Mouse (Mus musculus) kidney, adult 18-20 months (tissue): ENCODE measurements at regions not wholly inside any gene's neighbourhood (a gene's known extent, or its start where the extent isn't known, plus 50 kb on each side); places are given as distances from the start of the nearest gene placed in this dataset.
A peak's percentile ranks its signal among the peaks of the same experiment; 100 is the strongest.

Experiments used
- DNase-seq: peaks from one replicate; pipeline ENCODE4 v3.0.0; 2021

DNA sequence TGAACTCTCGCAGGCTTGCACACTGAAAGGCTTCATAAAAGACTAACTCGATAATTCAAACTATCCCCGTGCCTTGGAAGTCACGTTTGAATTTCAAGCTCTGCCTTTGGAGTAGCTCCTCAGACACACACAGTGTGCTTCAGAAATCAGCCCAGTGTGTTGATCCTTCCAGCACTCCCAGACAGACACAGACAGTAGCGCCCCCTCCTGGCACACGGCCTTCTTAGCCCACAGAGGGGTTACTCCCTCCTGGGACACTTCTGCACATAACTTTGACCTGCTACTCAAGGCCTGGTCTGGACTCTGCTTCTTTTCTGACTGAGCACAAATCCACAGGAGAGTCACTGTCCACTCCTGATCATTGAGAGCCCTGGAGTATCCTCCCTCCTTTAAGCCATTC, 182.3 kb upstream of the Spdye4c start:
- DNase-seq: peak; percentile 30

DNA sequence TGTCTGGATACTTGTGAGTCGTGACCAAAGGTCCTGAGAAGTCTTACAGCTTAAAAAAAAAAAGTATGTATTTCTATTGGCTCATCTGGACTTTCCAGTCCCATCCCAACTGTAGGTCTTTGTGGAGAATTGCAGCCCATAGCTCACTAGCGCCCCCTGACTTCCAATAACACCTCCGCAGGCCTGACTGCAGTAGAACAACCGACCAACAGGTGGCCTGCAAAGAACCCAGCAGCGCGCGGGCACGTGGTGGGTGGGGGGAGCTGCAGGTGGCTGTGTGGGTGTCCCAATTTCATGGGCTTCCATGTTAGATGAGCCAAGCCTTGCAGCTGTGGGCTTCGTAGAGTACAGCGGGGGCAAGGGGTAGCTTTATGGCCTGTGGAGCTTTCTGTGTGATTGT, 178.7 kb upstream of the Spdye4c start:
- DNase-seq: peak; percentile 59

DNA sequence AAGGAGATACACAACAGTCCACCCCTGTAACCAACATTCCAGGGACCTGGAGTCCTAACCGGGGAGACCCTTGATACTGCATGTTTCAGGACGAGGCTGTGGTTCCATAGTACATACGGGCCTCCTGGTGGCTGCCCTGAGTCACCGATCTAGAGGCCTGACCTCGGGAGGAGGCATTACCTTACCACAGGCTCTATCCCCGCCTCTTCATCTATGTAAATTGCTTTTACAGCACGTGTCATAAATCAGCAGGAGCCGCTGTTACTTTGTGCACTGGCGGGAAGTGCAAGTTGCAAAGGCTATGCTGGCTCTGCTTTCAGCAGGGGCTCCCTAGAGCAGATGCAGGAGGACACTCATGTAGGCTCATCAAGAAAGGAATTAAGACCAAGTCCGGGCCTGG, 178.0 kb upstream of the Spdye4c start:
- DNase-seq: no peak

DNA sequence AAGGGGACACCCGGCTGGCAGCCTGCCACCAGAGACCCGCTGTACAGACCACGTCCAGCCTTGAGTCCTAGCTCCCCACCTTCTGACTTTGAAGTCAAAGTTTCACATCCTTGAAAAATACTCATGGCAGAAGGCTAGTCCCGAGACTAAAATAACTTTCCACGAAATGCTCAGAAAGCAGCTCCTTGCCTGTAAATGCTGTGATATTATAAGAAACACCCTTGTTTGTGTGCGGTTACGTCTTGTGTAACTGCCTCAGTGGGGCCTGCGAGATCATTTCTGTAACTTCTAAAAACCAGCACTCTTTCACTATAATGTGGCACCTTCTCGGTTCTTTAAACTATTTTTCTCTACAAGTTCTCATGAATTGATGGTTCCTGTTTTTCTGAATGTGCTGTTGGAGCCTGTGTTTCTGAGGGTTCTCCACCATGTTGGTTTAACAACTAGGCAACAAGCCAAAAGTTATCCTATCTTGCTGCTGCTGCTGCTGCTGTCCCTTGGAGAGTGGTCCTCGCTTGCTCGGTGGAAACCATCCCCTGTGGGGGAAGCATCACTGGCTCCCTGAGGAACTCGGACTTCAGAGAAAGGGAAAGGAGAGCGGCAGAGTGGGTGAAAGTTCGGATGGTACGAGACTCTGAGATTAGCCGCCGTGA, 176.3 kb upstream of the Spdye4c start:
- DNase-seq: no peak

DNA sequence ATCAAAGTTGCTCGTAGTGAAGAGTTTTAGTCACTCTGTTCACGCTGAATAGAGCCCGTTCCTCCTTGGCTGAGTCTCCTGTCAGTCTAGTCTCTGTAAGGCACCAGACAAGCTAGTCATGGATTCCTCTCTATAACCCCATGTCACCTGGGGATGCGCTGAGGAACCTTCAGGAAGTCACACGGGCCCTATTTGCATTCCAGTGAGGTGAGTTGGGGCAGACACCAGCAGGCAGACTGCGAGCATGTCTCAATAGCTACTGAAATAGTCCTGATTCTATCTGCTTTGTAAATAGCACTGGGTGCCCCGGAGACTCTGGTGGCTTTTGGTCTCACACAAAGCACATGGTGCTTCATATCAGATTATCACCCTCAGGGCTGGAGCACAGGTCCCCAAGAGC, 174.6 kb upstream of the Spdye4c start:
- DNase-seq: no peak

DNA sequence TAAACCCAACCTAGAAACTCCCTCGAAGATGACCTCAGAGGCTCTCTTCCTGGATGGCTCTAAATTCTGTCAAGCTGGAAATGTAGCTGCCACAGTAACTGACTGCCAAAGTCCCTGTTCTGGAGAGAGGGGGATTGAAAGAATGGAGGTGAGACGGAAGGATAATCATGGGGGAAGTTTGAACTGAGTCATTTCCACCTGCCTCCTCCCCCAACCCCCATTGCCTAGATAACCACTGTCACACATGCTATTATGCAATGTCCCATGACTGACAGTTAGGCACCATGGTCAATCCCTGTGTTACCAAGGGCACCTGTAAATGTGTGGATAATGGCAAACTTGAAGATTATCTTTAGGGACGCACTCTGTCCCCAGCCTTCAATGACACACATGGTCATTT, 172.0 kb upstream of the Spdye4c start:
- DNase-seq: no peak

DNA sequence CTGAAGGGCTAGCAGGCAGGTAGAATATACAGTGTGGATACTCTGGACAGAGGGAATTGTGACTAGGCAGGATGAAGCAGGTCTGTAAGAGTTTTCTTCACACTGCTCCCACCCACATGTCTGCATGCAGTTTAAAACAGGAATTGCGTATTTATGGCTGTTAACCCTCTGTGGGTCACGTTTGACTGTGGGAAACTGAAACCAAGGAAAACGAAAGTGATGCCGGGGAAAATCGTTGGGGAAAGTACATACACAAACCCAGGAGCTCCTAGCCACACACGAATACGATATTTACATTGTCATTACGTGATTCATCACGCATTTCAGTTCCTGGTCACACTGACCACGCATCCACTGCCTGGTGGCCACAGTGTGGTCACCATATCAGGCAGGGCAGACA, 170.6 kb upstream of the Spdye4c start:
- no peak for DNase-seq

DNA sequence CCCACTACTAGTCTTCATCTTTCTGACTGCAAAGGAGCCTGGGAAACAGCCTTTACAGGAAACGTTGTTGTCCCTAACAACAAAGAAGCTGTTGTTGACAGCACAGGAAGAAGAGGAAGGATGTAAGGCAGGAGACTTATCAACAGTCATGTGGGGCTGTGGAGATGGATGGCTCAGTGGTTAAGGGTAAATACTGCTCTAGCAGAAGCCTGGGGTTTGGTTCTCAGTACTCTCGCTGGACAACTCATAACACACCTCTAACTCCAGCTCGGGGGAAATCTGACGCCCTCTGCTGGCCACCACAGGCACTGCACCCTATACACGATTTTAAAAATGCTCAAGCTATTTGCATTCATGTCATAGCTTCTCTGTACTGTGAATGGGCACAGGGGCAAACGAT, 168.3 kb upstream of the Spdye4c start:
- DNase-seq: no peak

DNA sequence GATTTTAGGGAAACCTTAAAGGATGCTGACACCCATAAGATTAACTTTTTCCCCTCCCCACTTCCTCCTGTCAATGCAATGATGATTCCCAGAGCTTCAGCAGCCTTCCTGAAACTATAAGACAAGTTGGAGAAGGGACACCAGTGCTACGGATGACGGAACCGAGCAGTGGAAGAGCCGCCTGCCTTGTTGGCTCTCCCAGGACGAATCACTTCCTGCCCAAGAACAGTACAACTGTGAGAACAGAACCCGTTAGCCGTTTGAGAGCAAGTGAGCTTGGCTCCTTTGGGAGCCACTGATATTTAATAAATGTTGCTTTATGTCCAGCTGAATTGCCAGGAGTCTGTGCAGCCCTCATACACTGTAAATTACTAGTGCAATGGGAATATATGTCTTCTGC, 166.8 kb upstream of the Spdye4c start:
- DNase-seq: no peak

DNA sequence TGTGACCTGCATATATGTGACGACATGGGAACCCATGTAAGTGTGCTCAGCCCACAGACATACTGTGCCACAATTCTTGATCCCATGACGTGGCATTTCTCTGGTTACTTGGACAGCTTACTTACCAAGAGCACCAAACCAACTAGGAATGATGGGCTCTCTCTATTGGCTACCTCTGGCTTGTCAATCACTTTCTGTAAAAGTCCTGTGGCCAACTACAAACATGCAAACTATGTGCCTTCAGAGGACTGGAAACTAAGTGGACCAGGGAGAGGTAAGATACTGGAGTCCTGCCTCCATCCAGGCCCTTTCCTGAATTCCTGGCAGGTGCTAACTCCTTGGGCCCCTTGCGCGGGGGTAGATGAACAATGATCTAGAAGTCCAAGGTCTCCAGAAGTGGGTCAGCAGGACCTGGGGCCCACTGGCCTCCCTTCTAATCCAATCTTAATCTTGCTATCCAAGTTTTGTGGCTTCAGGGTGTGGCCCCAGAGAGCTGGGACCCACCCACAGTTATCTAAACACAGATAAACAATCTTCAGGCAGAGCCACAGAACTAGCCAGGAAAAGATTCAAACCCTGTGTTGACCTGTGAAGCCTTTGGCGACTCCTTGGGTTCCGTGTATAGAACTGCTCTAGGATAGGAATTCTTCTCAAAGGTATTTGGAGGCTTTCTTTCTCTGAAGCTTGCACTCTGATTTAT, 163.7 kb upstream of the Spdye4c start:
- DNase-seq: no peak

DNA sequence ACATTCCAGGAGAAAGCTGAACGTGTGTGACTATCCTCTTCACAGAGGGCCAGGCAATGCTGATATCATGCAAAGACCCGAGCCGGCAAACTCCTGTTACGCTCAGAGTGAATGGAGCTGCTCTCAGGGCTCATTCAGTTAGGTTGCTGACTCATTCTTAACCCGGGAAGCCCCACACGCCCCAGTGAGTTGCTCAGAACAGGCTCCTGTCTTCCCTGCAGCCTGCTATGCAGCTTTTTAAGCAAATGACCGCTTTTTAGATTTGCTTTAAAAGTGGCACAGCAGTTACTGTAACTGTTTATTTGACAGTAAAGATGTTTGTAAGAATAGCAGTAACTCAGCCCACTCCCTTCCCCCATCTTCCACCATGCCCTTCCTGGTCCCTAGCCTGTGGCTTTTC, 162.9 kb upstream of the Spdye4c start:
- DNase-seq: no peak

DNA sequence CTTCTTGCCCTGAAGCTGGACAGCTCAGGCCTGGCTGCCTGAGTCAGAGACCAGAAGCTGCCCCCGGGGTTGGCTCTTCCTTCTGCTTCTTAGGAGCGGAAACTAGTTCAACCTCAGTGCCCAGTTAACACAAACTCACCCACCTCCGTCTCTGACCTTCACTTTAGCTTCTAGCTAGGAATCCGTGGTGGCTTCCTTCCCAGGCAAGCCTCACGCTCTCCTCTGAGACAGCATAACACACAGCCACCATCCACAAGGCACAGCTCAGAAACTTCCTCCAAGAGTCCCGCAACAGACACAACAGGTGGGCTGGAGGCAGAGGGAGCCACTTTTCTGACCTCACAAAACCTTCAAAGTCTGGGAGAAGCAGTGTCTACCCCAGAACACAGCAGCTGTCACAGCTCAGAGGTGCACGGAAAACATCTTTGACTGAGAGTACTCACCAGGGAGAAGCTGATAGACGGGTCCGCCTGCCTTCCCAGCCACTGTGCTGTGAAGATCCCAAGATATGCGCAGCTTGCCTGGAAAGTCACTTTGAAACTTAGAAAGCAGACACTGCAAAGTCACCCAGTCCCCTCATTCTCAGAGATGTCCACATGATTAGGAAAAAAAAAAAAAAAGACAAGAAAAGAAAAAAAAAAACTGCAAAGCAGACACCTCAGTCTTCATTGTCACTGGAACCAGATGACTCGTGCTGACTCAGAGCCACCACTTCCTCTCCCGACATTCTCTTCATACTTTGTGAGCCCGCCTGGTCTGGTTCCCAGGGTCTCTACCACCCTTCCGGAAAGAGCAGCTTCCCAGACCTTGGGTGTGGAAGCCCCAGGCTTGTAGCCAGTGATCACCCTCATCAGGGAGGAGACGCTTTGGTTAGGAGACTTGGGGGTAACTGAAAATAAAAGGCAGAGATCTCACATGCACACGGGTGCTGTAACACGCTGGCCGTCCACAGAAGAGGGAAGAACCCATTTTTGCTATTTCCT, 162.1 kb upstream of the Spdye4c start:
- peak; percentile 34 for DNase-seq

DNA sequence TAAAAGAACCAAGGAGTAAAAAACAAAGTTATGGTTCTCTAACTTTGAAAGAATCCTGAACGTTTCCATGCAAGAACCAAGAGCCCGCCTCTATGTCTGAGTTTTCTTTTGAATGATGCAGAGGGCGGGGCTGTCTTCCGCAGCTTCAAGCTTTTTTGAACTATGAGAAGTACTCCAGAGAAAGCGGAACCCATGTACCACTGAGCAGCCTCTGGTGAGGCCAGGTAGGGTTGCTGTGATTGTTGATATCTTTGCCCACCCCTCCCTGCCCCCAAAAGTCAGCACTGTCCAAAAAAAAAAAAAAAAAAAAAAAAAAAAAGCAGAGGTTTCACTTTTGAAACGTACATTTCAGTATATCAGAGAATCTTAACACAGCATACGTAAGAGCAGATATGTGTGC, 161.2 kb upstream of the Spdye4c start:
- DNase-seq: peak; percentile 10

DNA sequence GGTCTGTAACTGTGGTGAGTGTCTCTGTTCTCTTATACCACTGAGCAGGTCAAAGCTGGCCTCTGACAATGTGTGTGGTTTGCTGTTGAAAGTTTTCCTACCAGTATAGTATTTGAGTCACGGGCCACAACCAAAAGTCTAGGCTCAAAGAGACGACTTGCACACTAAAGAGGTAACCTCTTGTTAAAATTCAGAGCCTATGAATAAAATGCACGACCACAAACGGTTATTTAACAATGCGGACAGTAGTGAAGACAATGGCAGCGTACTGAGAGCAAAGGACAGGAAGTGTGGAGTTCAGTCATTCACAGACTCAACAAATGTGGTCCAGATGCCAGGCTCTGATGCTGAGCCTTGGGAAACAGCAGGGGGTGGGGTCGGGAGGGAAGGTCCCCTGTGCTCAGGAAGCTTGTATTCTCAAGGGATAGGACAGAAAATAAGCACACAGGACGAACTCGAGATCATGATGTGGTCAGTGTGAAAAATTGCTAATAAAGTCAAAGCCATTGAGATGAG, 160.2 kb upstream of the Spdye4c start:
- no peak for DNase-seq

DNA sequence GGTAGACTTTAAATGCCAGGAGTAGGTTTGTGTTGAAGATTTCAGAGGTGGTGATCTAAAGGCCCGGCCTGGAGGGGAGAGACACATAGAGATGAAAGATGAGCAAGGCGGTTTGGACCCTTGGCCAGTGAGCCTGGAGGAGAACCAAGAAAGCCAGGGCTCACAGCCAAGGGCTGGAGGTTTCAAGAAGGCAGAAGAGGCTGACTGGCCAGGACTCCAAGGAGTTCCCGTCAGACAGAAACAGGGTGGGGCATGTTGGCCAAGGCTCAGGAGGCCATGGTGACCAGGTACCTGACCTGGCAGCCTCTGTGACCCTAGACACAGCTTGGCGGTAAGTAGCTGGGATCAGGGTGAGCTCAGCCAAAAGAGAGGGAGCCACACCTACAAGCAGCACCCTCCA, 159.3 kb upstream of the Spdye4c start:
- DNase-seq: peak; percentile 11

DNA sequence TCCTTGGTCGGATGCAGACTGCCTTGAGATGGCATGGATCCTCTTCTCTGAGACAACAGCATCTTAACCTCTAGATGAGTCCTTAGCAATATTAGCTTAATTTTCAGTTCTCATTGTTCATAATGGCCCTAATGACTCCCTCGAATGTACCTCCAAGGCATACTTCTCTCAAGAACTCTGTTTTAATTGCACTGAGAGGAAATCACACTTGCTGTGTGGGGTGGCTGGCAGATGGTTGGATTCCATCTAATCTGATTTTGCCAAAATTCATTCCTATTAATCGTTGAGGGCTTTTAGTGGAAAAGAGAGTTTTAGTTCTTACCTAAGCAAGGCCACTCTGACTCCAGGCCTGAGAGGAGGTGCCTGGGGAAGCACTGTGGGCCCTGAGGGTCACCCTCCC, 158.3 kb upstream of the Spdye4c start:
- no peak for DNase-seq

DNA sequence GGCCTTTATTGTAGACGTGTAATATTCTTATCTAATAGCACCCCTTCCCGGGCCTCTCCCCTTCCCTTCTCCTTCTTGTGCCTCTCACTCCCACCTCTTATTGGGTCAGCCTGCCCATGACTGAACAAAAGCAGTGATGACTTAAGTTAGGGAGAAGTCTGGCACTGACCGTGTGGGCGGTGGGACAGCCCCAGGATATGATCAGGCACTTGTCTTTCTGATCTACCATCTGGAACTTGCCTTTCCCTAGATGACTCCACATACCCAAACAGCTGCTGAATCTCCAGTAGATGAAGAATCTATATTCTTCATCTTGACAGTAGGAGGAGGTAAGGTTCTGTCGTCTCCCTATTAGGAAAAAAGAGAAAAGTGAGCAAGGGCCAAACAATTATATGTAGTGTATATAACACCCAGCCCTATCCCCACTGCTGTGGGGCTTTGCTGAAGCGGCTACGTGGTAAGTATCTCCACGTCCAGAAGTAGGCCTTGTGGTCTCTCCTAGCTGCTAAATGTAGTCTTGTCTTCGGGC, 157.4 kb upstream of the Spdye4c start:
- no peak for DNase-seq

DNA sequence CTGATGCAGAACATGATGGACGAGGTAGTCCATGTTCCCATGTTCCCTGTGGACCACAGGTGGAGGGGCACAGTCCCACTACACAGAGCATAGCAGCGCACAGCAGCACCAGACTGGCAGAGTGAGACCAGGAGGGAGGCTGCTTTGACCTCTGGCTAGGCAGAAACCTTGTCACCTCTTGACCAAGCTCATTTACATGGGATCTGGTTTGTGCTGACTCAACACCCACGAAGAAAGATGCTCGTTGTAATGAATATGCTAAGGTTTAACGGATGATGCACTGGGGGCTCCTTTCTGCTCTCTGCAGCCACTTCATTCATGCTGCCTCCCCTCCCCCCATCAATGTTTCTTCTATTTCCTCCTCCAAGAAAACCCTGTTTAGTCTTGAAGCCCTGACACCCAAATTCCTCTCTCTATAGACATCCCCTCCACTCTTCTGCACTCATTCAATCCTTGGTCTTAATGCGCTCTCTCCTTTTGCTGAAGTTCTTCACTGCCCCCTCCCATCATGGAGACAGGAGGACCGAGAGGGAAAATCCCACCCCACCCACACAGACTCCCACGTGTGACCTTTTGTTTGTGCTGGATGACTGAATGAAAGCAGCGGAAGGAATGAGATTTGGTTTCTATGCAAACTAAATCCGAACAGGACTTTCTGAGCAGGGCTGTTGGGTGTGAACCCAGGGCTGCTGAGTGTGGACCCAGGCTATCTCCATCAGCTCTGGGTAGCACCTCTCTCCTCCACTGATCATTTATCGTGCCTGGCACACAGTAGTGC, 156.6 kb upstream of the Spdye4c start:
- no peak for DNase-seq

DNA sequence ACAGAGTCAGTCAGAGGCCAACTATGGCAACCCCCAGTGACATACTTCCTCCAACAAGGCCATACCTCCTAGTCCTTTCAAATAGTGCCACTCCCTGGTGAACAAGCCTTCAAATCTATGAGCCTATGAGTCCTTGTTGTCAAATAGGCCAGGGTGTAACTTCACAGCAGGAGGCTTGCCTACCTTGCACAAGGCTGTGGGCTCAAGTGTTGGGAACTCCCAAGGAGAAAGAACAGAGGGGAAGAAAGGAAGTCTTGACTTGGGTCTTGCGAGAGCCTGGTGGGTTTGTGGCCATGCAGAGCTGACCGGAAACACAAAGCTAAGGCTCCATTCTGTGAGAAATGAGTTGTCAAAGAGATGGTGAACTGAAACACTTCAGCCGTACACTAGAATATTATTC, 154.6 kb upstream of the Spdye4c start:
- DNase-seq: no peak

DNA sequence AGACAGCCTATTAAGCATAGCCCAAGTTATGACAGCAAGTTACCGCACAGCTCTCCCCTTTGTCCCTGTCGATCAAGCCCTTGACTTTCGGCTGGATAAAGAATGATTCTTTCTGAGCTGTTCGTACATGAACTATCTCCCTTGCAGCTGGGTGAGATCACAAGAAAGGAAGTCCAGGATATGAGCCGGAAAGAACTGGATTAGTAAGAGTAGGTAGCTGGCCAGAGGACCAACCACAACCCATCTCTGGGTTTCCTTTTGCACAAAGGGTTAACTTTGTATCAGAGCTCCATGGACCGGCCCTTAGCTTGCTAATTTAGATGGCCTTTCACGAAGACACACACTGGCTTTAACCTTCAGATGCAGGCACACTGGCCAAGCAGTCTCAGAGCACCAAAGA, 153.3 kb upstream of the Spdye4c start:
- DNase-seq: no peak

DNA sequence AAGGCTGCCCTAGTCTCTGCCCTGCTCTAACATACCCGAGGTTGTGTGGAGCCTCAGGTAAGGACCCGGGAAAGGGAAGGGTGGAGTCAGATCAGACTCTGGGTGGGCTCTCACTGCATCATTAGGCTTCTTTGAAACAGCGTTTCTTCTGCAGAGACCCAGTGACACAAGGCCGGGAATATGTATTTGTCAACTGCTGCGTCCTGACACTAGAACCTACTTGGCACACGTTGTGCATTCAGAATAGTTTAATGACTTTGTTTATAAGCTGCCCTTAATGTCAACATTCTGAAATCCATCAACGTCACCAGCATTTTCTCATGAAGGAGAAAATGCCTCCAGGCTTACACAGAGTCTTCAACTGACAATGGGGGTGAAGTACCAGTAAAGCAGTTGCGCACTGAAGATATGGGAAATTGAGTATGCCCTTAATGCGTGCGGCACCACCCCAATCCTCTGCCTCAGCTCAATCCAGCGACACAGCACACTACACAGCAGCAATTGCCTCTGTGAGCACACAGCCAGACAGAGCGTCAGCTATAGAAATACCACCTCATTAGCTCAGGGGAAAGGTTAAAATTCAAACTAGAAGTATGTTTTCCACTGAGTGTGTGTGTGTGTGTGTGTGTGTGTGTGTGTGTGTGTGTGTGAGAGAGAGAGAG, 152.7 kb upstream of the Spdye4c start:
- no peak for DNase-seq

DNA sequence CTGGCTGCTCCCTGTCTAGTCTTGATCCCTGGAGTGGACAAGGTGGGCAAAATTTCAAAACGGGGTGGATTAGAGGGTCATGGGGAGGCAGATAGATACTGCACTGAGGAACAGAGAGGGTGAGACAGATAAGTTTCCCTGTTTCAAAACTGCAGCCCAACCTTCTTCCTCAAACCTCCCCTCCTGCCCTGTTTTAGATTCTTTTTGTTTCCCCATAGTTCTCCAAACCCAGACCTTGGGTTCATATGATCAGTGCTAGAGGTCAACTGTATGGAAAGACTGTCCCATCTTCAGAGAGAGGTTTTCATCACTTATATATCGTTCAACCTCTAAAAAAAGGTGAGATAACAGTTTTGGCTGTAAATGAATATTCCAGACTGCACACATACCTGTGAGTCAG, 152.1 kb upstream of the Spdye4c start:
- DNase-seq: no peak
